Mouse (Mus musculus) thymus, adult 18-20 months (tissue): Measurements from ENCODE around the gene Map2k5.
A peak's percentile ranks its signal among the peaks of the same experiment; 100 is the strongest.

Experiments
- DNase-seq, 2 experiments: peaks; one replicate each; pipeline ENCODE4 v3.0.0; 2022; ENCODE audit warnings: mixed read lengths in 2 of 2

Map2k5 gene

DNA sequence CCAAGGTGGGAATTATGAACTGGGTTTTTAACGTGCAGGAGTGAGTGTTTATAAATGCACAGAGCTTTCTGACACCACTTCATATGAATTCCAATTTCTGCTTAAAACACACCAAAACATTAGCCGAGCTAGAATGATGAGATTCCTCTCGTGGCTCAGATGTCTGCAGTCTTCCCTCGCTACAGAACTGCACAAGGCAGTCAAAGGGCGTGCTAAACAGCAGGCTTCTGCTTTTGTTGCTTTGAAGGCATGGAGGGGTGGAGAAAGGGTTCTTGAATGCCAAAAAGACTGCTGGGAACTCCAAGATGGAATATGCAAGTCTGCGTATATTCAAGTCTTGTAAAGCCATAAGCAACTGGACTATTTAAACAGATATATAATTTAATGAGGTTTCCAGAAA, 38.4 kb downstream of the Map2k5 start:
- no peak for DNase-seq

DNA sequence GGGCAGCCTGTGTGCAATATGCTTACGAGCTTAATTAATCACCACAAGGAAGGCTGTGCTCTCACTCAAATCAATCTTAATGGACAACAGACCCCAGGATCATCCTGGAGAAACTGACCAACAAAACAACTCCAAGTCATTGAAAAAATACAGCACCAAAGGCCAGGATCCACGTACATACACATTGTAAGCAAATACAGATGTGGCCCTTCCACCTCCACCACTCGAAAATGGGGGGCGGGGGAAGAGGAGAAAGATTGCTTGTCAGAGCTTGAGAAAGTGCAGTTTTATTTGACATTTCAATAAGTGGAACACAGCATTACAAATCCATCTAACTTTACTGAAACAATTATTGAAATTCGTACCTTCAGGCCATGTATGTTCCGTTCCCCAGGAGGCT, 39.0 kb downstream of the Map2k5 start:
- no peak for DNase-seq

DNA sequence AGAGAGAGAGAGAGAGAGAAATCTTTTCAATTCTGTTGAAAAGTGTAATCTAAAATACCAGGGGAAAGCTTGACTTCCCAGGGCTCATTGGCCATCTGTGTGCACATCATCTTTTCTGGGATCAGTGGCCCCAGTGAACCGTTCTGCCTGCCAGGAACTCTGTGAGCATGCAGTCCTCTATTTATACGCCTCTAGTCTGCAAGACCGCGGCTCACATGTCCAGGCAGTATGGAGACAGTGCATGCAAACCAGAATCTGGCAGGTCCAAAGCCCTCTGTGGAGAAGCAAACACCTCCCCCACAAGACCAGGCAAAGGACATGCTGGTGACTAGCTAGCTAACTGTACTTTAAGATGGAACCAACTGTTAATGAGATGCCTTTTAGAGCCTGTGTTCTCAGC, 41.9 kb downstream of the Map2k5 start:
- no peak for DNase-seq

DNA sequence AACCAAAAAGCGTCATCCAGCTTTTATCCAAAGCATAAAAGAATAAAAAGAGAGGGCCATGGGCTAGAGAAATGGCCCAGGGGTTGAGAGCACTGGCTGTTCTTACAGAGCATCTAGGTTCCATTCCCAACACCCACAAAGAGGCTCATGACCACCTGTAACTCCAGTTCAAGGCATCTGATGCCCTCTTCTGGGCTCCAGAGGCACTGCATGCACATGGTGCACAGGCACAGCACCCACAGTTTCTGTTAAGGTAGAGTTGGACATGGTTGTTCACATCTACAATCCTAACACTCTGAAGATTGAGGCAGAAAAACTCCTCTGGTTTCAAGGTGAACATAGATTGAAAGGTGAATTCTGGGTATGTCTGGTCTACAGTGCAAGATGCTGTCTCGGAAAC, 44.6 kb downstream of the Map2k5 start:
- no peak for DNase-seq

DNA sequence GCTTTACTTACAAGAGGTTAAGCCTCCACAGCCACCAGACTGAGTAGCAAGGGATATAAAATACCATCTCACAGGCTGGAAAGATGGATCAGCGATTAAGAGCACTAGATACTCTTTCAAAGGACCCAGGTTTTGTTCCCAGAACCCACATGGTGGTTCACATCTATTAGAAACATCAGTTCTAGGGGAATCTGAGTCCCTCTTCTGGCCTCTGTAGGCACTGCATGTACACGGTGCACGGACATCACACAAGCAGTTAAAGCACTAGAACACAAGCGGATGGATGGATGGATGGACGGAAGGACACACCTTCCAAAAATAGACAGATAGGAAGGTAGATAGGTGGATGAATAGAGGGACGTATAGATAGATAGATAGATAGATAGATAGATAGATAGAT, 46.5 kb downstream of the Map2k5 start:
- no peak for DNase-seq

DNA sequence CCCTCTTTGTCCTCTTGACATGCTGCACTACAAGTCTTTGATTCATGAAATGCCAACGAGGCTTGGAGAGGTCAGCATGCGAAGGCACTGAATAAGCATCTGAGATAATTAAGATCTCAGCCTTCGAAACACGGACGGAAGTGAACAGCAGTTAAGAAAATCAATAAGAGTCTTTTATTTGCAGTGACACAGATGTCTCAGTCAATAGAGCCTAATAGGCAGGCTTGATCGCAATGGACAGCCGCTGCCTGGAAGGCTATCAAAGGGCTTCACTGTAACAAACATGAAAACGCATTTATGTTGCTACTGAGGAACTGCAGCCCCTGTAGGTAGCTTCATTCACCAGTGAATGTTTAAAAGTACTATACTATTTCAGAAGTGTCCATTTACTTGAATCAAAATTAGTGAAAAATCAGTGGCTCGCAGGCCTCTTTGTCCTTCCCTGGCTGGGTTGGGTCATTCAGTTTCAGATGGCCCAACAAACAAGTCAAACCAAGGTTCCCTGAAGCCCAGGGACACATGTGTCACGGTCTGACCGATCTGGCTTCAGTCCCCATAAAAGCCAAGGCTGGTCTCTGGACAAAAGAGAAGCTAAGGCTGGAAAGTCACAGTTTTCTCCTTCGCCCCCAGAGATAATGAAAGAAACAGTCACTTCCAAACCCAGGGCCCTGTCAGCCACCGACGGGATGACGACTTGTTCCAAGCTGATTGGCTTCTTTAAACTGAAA, 48.6 kb downstream of the Map2k5 start:
- no peak for DNase-seq

DNA sequence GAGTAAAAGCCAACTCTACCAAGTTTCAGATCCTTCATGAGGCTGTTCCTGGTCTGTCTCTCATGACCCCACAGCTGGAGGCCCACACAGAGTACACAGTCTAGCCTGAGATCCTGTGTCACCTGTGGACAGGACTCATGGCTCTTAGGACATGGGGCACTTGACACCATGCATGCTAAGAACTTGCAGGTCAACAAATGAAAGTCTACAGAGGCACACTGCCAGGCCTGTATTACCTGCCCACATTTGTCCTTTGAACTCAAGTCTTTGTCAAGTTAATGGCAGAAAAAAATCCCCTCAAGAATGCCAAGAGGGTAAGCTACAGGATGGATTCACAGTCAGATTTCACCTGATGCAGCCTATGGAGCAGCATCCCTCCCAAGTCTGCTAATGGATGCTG, 62.5 kb downstream of the Map2k5 start:
- no peak for DNase-seq

DNA sequence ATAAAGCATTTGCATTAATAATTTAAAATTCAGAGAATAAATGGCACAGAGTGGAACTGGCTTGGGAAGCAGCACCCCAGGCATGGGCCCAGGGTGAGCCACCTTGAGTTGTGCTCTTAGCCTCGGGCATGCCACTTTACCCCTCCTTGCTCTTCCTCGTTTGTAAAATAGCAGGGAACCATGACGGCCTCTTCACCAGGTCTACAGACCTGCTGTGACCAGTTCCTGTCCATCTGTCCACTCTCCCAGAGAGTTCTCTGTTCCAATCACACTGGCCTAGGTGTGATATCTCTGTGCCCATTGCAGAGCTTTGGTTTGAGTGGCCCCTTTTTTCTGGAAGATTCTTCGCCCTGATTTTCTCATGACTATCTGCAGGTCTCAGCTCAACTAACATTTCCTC, 63.6 kb downstream of the Map2k5 start:
- DNase-seq: no peak

DNA sequence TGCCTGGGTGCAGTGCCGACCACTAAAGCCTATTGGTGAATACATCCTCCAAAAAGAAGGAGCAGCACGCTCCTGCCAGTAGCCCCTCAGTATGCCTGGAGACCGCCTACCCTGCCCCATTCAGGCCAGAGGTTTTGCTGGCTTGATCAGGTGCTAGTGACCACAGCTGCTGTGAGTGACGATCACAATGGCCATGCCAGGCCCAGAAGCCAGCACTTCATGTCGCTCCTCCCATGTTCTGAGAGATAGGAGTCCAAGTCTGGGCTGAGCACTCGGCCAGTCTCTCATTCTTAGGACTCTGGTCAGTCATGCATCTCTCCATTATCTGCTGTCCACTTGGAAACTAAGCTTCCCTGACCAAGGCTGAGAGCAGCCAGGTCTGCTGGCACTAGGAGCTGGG, 67.7 kb downstream of the Map2k5 start:
- DNase-seq: no peak

DNA sequence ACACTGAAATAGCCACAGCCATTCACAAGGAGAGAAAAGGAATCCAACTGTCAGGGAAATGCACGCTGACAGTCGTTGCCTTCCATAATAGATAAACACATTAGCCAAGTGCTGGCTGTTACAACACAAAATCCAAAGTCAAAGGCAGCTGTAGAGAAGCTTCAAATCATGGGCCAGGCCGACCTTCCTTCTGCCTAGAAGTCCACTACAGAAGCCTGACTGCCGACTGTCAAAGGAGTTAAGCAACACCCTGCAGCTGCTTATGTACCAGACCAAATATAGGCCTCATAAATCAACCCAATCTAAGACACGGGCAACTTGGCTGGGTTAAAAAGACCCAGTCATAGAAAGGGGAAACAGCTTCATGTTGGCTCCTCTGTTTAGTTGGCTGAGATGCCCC, 68.7 kb downstream of the Map2k5 start:
- DNase-seq: no peak

DNA sequence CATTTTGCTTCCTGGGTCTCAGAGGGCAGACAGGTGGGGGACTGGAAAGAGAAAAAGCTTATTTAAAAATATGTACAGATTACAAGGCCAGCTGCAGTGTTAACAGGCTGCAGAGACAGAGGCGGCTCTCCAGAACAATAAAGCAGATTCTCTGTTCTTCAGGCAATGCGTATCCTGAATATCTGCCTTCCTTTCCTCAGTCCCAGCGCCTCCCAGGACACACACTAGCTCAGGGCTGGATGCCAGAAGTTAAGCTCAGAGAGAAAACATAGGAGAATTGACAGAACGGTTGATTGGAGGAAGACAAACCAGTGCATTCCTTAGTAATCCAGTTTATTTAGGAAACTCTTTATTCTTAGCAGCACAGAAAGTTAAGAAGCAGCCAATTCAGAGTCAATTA, 69.3 kb downstream of the Map2k5 start:
- DNase-seq: no peak

DNA sequence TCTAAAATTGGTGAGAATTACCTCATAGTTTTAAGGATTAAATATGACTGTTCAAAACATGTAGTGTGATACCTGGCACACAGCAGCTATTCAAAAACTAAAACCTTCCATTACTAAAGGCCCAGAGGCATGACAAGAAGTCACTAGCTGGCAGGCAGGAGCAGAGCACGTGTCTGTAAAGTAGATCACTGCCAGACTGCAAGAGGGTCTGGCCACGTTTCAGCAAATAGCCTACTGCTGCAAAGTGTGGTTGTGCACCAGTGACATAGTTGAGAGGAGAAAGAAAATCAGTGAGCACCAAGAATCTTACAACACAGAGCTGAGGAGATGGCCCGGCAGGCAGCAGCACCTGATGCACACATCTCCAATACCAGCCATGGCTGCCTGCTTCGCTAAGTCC, 75.2 kb downstream of the Map2k5 start:
- DNase-seq: no peak

DNA sequence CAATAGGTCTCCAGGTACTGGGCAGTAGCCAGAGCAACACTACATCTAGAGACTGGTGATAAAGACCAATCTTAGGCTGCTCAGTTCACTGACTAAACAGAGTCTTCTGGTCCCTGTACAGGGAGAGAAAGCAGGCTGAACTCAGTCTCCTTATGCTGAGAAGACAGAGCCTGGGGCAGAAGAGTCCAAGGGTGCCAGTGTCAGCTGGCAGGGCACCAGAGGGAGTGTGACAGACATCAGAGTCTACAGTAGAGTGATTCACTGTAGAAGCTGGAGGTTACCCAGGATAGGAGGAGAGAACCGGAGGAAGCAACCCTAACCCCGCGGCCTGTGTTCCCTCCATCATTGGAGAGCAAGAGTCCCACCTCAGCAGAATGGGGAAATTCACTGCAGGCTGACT, 79.0 kb downstream of the Map2k5 start:
- DNase-seq: no peak

DNA sequence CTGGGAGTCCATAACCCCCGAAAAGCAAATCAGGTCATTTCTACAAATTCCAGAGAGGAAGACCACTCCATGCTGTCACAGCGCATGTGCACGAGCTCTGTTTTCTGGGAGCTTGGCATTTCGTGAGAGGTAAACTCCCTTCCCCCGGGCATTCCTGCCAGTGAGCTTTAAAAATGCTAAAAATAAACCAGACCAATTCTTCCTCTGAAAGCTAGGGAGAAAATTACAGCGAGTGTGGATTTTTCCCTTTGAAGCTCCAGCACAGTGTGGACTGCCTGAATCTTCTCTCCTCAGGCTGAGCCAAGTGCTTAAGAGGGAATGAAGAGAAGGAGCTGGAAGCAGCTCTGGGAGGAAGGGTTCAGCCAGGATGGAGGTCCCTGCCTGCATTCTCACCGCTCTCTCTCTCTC, 82.1 kb downstream of the Map2k5 start:
- DNase-seq: no peak

DNA sequence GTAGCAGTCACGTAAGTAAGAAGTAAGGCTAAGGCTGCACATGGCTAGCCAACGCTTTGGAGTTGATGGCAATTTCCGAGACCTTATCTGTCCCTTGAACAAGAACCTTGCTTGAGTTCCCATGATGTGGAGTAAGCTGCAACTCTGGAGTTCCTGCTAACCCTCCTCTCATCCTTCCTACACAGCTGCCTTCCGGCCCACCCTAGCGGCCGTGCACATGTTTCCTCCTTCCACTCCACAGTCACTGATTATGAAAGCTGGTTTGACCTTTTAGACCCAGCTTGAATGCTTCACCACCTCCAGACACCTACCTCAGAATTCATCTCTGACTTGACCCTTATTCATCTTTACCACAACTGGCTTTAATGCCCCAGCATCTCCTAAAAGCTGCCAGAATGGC, 82.9 kb downstream of the Map2k5 start:
- no peak for DNase-seq

DNA sequence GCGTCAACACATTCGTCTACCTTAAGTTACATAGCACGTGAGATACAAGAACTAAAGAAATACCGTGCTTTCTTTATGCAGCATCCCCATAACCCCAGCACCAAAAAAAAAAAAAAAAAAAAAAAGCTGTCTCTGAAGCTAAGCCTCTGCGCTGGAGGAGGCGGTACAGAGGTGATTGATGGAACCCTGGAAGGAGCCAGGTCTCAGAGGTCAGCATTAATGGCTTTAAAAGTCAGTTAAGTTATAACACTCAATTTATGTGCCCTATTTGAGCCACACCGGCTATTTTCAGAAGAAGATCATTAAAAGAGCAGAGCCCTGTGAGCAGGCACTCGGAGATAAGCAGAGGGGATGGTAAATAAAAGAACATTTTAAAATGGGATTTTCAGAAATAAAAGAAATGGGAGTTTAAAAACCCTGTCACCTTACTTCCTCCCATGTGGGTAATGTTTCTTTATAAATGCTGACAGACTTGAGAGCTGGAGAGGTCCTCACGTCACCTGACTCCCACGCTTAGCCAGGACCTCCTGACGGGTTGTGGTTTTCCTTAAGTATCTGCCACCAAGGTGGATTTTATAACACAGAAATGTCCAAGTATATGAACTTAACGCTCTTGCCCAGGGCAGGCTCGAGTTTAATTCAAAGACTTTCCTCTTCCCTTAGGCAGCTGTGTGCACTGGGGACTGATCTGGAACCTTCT, 83.8 kb downstream of the Map2k5 start:
- DNase-seq: no peak

DNA sequence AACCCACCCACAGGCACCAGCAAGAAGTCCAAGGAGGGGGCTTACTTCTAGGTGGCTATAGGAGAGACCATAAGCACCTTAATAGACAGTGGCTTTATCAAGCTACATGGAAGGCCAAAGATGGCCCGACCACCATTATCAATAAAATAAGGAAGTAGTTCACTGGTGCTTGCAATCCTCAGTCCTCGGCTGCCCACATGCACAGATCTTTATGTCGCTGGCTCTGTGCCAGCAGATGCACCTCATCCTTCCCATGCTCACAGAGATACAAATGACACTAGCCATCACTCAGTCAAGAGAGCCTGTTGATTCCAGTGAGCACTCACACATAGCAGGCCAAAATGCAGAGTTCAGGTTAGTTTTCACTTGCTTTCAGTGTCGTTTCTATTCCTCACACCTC, 89.0 kb downstream of the Map2k5 start:
- DNase-seq: no peak

DNA sequence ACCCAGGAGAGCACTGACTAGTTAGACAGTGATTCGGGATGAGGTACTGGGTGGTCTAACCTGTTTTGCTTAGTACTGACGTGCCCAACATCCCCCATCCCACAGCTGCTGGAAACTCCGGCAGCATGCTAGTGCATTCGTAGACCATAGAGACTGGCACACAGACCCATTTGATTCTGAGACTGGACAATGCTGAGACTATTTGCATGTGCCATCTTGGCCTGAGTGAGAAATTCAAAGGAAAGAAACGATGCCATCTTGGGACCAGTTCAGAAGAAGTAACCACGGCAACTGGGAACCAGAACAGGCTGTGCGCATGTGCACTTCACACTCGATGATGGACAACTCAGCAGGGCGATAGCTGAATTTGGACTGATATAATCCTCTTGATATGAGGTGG, 93.3 kb downstream of the Map2k5 start:
- no peak for DNase-seq

DNA sequence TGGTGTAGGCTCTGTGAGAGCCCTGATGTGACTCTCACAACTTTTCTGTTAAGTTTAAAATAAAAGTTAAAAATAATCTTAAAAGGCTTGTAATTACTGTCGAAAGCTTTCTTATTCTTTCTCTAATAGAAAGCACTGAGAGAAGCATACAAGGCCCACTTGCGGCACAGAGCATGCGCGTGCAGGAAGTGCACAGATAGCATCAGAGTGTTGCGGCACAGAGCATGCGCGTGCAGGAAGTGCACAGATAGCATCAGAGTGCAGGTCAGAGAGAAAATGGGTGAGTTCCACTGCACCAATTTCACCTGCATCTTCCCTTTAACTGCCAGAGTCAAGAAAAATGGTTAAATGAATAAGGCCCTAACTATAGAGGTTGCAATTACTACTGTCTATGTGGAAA, 95.7 kb downstream of the Map2k5 start:
- peak; percentile 14 to 15 for DNase-seq

DNA sequence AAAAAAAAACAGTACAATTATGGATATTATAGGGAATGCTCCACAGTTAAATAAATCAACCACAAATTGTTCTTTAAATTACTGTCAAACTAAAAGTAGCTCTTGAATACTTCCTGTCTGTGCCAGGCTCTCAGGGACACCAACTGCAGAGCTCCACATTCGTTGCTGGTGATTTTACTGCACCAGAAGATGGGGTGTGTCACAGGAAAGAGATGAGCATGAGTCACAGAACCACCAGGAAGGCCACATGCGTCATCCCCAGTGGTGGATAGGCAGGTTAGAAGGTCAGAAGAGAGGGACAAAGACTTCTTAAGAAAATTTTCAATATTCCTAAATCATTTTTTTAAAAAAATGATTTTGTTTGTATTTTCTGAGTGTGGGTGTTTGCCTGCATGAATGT, 96.6 kb downstream of the Map2k5 start:
- DNase-seq: no peak

DNA sequence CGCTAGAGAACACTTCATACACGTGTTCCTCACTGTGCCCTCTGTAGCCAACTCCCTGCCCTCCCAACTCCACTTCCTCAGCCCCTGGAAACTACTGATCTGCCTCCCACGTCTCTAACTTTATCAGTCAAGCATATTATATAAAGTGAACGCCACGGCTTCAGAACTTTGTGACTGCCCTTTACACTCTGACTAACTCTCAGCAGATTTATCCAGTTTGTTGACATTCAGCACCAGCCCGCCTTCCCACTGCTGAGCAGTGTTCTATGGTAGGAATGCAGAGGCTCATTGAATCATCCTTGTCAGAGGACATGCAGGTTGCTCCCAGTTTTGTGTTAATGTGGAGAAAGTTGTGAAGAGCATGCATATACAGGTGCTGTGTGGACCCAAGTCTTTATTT, 103.9 kb downstream of the Map2k5 start:
- no peak for DNase-seq

DNA sequence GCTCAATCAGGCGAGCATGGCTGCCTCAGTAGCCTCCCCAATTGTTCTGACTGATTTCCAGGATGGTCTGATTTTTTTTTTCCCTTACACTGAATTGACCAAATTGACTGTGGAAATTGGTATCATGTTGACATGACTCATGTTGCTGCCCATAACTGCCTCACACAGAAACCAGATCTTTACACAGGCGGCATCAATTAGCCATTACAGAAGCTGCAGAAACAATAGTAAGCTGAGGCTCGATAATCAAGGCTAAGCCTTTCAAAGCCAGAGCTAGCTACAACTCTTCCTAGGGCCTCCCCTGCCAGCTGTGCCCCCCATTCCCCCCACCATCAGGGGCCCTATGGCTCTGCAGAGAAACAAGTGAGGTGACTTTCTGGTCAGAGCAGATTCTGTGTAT, 107.9 kb downstream of the Map2k5 start:
- no peak for DNase-seq

DNA sequence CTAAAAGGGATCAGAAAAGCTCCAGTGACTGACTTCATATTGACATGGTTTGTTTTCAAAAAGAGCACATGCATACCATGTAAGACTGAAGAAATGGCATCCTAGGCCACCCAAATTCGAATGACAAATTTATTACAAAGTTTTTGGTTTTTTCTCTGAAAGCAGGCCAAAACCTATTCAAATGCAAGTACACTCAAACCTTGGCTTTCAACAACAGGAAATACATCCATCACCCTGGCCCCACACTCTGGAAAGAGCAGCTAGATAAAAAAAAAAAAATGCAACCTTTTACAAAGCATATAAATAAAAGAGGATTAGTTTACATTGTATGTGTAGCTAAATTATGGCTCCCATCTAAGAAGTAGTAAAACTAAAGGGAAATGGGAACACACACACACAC, 114.5 kb downstream of the Map2k5 start:
- no peak for DNase-seq

DNA sequence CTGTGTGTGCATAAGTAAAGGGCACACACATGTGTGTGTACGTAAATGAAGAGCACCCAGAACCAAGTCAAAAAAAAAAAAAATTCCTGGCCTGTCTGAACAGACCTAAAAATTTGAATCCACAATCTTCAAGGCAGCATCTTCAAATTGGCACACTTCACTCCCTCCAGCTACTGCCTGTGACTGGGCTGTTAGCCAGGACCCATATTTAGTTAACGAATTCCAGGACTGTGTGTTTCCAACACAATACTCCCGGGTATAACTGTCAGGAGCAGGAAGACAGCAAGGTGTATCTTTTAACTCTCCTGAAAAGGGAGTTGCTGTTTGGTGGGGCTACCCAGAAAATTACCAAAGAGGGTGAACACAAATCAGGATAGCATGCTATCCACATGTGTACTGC, 118.9 kb downstream of the Map2k5 start:
- DNase-seq: no peak

DNA sequence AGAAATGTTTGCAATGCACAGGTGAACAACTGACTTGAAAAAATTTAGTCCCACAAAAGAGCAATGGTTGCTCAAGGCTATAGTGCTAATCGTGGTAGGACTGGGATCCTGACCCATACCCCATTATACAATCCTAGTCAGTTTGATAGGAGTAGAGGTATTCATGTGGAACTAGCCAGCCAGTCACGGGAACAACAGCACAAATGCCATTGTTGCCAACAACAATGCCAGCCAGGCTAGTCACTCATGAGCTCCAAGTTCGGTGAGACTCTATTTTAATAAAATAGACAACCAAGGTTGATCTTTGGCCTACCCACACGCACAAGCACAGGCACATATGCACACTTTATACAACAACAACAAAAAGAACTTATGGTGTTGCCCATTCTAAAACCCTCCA, 120.0 kb downstream of the Map2k5 start:
- no peak for DNase-seq
